Mouse (Mus musculus): ENCODE measurements at regions not wholly inside any gene's neighbourhood (a gene's known extent, or its start where the extent isn't known, plus 50 kb on each side); places are given as distances from the start of the nearest gene placed in this dataset.
"Not testable (repeated sequence)": the region's sequence is repeated elsewhere in the genome, so short reads cannot be mapped to it uniquely, and the experiment has no call there.

DNA sequence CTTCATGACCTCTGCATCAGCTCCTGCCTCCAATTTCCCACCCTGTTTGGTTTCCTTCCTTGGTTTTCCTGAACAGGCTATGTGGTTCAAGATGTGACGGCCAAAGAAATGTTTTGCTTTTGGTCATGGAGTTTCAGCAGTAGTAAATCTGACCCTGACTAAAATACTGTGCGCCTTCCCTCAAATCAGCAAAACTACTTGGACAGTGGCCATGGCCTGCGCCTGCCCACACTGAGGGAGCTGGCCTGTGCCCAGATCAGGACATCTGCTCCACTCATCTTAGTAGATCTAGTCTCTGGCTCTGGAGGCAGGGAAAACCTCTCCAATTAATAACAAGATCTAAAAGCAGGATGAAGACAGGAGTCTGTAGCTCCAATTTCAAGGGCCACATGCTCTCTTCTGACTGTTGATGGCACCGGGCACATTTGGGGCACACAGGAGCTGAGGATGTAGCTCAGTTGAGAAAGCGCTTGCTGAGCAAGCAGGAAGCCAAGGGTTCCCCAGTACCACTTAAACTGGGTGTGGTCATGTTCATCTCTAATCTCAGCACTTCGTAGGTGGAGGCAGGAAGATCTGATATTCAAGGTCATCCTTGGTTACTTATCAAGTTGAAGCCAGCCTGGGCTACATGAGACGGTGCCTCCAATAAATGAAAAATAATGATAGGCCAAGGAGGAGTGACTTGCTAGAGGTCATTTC lies 96.6 kb upstream of the Mrps10 start:
- peak; percentile 47 to 76 for DNase-seq (ENCODE audit: low spot score in 2 of 2)

DNA sequence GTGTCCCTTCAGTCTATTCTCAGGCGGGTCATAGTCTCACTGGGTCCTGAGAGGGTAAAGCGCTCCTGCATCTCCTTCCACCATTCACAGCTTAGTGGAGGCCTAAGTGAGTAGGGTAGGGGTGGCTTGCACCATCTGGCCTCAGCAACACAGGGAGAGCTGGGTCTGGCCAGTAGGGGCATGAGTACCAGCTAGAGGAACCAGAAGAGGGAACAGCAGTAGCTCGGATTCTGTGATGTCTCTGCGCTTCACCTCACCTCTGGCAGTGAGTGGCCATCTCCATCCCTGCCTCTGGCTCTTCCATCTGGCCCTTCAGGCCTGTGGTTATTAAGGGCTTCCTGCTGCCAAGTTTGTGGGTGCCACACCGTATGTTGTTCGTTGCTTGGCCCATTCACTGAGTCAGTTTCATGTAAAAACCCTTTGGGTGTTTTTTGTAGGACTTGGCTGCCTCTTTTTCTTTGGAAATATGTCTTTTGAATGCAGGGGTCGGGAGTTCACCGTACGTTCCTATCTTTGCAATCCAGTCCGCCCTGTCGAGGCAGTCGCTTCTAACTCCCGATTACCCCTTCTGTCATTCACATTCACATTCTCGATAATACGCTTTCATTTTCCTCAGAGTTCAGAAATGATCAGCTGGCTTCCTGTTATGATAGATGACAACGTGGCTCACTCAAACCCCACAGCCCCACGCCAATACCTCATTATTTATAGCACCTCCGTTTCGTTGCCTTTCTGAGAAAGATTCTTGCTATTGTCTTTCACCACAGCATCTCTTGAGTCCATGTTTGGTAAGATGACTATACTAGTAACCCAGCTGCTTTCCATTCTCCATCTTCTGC lies 99.4 kb upstream of the Mrps10 start:
- no peak for DNase-seq (ENCODE audit: low spot score in 2 of 2)

DNA sequence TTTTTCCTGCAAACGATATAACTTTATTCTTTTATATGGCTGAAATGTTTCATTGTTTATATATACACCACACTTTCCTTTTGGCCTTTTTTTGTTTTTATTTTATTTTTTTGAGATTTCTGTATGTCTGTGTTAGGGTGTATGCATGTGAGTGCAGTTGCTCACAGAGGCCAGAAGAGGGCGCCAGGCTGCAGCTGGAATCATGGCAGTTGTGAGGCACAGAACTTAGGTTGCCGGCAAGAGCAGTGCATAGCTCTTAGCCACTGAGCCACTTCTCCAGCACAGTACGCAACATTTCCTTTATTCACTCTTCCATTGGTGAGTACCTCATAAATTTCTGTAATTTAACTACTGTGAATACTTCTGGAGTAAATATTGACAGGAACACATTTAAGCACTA lies 100.8 kb upstream of the Mrps10 start:
- no peak for DNase-seq (ENCODE audit: low spot score in 2 of 2)

DNA sequence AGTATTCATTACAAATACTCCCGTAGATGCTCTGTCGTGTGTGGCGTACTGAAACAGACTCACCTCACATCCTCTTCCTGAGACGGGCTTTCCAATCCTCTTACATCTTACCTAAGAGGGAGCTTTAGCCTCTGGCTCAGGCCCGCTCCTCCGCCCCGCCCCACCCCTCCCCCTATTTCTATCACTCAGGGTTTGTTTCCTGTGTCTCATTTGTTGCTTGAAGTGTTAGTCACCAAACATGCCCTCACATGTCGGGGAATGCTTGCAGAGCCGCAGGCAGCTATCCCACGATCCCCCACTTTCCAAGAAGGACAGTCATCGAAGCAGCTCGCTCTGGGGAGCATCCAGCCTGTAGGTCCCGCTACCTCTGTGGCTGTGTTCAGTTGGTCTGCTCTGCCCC lies 101.6 kb upstream of the Mrps10 start:
- peak; percentile 17 to 37 for DNase-seq (ENCODE audit: low spot score in 2 of 2)

DNA sequence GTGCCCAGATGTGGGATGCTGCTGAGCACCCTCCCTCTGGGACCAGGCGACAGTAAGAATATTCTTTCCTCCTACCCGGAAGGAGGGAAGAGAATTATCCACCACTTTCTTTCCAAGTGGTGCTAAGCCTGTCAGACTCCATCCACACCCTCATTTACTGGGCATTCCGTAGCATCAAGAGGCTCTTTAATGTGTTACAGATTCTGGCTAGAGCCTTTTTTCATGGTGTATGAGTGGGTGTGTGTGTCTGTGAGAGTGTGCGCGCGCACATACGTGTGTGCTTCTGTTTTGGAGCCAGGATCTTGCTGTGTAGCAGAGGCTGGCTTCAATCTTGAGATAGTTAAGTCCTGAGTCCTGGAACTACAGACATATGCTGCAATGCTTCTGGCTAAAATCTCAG lies 102.4 kb upstream of the Mrps10 start:
- no peak for DNase-seq (ENCODE audit: low spot score in 2 of 2)

GRCm38 (mm10) chr17:47262986-47263385 lies 105.7 kb upstream of the Mrps10 start:
- no peak for DNase-seq (ENCODE audit: low spot score in 2 of 2)

- DNase-seq (ENCODE audit: low spot score in 2 of 2): no peak
These were observed 106.5 kb upstream of the Mrps10 start for GRCm38 (mm10) chr17:47262141-47262540.

DNA sequence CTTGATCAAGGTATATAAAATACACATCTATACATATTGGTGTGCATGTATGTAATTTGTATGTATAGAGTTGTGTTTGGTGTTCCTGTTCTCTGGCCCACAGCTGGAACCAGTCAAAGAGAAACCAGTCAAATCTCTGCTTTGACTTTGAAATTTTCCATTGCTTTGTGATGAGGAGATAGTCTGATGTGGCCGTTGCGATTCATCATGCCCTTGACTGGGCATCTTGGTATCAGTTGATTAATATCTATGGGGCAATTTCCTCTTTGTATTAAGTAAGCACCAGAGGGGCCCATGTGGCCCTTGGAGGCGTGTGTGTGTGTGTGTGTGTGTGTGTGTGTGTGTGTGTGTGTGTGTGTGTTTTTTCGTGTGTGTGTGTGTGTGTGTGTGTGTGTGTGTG lies 107.7 kb upstream of the Mrps10 start:
- DNase-seq (ENCODE audit: low spot score in 2 of 2): no peak

GRCm38 (mm10) chr17:47258296-47258695 lies 110.4 kb upstream of the Mrps10 start:
- no peak for DNase-seq (ENCODE audit: low spot score in 2 of 2)

DNA sequence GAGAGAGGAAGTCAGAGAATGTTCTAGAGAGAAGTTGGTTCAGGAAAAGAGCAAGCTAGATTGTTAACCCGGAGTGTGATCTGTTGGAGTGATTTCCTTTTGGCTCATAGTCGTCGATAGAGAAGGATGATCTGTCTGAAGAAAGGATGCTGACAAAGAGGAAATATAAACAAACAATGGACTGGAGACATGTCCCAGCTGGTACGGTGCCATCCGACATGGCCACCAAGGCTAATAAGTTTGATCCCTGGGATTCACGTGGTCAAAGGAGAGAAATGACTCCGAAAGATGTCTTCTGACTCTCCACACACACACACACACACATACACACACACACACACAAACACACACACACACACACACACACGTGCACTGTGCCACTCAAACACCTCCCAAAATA lies 113.5 kb upstream of the Mrps10 start:
- DNase-seq (ENCODE audit: low spot score in 2 of 2): no peak

DNA sequence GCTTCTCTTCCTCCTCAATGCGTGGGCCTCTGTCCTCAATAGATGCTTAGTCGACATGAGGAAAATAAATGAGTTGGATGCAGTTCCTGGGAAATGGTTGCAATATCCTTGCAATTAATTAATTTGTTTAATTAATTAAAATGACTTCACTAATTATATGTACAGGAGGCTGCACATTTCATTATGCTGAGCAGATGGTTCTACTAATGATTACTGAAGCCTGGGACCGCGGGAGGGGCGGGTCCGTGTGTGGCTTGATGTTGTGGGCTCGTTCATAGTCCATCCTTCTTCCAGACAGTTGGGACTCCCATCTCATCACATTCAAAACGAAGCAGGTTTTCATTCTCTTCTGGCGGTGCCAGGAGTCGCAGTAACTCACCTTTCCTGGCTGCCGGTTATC lies 114.7 kb upstream of the Mrps10 start:
- DNase-seq (ENCODE audit: low spot score in 2 of 2): no peak

- DNase-seq (ENCODE audit: low spot score in 2 of 2): no peak
These were observed 118.7 kb upstream of the Mrps10 start for GRCm38 (mm10) chr17:47250001-47250400.

DNA sequence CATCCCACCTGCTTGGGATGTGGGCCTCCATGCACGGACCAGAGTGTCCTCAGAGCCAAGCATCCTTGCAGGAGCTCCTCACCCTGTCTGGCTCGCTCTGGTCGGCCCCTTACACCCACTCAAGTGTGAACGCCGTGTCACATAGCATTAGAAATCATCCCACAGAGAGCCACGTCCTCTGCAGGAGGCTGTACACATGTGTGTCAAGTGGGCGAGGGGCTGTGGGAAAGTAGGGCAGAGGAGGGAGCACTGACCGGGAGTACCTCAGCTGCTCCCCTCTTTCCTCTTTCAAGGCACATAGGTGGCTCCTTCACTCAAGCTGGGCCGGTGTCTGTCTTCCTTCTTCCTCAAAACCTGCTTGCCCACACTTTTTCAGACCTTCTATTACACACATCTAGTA lies 119.5 kb upstream of the Mrps10 start:
- DNase-seq (ENCODE audit: low spot score in 2 of 2): no peak

DNA sequence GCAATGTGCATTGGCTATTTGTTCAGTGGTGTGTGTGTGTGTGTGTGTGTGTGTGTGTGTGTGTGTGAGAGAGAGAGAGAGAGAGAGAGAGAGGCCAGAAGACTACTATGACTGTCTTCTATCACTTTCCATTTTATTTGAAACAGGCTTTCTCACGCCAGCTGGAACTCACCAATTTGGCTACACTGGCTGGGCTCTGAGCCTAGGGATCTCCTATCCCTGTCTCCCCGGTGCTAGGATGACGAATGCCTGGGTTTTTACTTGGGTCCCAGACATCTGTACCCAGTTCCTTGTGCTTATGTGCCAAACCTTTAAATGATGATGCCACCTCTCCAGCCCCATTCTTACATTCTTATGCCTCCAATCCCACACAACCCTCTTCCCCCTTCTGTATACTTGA lies 120.6 kb upstream of the Mrps10 start:
- DNase-seq (ENCODE audit: low spot score in 2 of 2): no peak

DNA sequence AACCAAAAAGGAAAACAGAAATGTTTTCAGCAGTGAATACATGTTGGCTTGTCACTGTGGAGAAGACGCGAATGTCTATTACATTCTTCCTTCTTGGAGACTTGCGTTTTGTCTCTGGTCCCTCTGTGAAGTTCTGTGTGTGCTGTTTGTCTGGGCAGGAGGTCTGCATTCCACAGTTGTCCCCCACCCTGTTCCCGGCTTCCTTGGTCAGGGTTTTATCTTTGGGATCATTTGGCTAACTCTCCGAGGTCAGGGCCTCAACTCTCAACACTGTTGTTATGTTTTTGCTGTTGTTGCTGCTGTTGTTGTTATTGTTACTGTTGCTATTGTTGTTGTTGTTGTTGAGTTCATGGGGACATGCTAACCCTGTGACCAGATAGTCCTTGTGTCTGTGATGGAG lies 121.2 kb upstream of the Mrps10 start:
- no peak for DNase-seq (ENCODE audit: low spot score in 2 of 2)

GRCm38 (mm10) chr17:47246605-47247004 lies 122.1 kb upstream of the Mrps10 start:
- no peak for DNase-seq (ENCODE audit: low spot score in 2 of 2)

GRCm38 (mm10) chr17:47245635-47246034 lies 123.1 kb upstream of the Mrps10 start:
- DNase-seq (ENCODE audit: low spot score in 2 of 2): no peak

DNA sequence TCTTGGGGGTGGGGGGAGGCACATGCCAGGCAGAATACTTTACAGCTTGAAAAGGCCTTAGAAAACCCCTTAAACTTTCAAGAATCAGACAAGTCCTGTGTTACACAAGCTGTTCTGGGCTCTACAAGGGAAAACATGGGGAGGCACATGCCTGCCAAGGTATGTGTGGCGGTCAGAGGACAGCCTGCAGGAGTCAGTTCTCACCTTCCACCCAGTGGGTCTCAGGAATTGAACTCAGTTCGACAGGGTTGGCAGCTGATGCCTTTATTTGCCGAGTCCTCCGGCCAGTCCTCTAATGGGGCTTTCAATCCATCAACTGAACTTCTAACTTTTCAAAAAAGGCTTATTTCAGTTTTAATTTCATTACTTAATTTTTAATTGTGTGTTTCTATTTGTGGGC lies 129.6 kb upstream of the Mrps10 start:
- no peak for DNase-seq (ENCODE audit: low spot score in 2 of 2)

DNA sequence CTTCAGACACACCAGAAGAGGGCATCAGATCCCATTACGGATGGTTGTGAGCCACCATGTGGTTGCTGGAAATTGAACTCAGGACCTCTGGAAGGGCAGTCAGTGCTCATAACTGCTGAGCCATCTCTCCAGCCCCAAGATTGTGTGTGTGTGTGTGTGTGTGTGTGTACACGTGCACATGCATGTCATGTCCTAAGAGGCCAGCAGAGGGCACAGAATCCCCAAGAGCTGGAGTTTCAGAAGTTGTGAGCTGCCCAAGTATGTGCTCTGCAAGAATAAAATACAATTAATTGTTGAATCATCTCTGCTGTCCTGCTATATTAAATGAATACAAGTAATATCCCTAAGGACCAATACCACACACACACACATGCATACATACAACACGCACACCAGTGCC lies 130.8 kb upstream of the Mrps10 start:
- not testable (repeated sequence) for DNase-seq (ENCODE audit: low spot score in 2 of 2)

DNA sequence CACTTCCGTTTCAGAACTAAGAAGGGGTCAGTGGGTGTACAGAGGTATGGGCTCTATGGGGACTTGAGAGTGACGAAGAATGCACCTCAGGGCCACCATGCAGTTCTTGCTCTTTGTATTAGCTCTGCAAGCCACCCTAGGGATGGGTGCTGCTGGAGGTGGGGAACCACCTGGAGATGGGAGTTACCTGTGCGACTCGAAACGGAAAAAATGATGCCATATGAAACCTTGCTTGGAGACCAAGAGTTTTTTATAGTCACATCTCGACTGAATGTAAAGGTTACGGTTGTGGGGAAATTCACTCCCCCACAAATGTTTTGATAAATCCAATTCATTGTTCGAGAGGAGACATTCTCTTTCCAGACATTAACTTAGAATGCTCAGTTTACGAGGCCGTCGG lies 134.3 kb upstream of the Mrps10 start:
- no peak for DNase-seq (ENCODE audit: low spot score in 2 of 2)

GRCm38 (mm10) chr17:47233003-47233678 lies 135.5 kb upstream of the Mrps10 start:
- DNase-seq (ENCODE audit: low spot score in 2 of 2): no peak

- DNase-seq (ENCODE audit: low spot score in 2 of 2): no peak
These were observed 138.0 kb upstream of the Mrps10 start for GRCm38 (mm10) chr17:47230715-47231114.

- DNase-seq (ENCODE audit: low spot score in 2 of 2): no peak
These were observed 142.3 kb upstream of the Mrps10 start for GRCm38 (mm10) chr17:47226391-47226790.
